Mouse (Mus musculus): ENCODE results near the gene Rngtt. TPM values are rescaled to one million over a fixed set of nuclear protein-coding genes. Genes with fewer than 3 reads are reported as not detected.
"Not testable (repeated sequence)": the region's sequence is repeated elsewhere in the genome, so short reads cannot be mapped to it uniquely, and the experiment has no call there.

Rngtt gene
- total RNA-seq (2021), result 29.7 and 31.4 TPM in 2 replicates
- long read RNA-seq, experiment 1, full-length matches to known transcripts, result 29 of 40 reads
- long read RNA-seq, experiment 1, partial matches to known transcripts, result 2 of 40 reads
- long read RNA-seq, experiment 1, other reads (novel, unspliced or antisense), result 9 of 40 reads
- long read RNA-seq, experiment 2, full-length matches to known transcripts, result 23 of 25 reads
- long read RNA-seq, experiment 2, partial matches to known transcripts, result 1 of 25 reads
- long read RNA-seq, experiment 2, other reads (novel, unspliced or antisense), result 1 of 25 reads

DNA sequence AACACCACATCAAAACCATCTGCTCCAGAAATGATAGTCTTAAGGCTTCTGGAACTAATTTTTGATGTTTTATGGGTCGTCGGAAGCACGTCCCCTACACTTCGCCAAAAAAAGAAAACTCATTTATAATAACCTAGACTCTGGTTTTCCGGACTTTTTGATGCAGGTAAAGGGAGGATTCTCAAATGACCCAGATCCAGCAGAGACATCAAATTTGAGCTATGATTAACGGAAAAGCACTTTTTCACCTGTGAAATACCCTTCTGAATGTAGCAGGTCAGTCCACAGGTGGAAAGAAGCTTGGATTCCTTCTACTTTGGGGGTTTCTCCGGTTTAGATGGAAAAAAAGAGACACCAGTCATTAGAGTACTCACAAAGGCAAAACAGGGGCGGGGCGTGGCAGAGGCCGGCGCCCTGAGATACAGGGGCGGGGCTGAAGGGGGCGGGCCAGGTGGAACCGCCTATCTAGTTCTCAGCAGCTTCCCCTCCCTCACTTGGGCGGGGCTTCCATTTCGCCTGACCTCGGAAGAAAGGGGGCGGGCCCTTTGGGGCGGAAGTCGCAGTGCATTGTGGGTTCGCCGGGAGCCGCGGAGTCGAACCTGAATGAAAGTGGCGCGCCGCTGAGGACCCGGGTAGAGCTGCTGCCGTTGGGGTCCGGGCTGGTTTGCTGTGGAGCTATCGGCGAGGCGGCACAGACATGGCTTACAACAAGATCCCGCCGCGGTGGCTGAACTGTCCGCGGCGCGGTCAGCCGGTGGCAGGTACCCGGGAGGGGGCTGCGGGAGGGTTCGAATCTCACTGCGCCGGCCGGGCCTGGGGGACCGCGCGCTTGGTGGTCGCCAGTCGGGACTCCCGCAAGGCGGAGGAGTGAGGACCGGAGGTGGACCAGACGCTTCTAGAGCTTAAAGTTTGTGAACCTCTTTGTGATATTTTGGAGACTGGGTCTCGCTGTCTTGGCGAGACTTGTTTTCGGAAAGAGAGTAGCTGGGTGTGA, at the start of gene Rngtt:
Gene Rngtt (plus strand): TSS at position 548 of the 994 bp plus-strand sequence.
- DNase-seq, result peak; percentile 98

DNA sequence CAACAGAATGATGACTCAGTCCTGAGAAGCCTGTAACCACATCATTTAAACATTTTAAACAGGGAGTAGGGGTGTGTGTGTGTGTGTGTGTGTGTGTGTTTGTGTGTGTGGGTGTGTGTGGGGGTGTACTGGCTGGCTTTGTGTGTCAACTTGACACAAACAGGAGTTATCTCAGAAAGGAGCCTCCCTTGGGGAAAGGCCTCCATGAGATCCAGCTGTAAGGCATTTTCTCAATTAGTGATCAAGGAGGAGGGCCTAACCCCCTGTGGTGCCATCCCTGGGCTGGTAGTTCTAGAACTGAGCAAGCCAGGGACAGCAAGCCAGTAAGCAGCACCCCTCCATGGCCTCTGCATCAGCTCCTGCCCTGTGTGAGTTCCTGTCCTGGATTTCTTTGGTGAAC, 49.8 kb upstream of the Rngtt start:
- no peak for DNase-seq

DNA sequence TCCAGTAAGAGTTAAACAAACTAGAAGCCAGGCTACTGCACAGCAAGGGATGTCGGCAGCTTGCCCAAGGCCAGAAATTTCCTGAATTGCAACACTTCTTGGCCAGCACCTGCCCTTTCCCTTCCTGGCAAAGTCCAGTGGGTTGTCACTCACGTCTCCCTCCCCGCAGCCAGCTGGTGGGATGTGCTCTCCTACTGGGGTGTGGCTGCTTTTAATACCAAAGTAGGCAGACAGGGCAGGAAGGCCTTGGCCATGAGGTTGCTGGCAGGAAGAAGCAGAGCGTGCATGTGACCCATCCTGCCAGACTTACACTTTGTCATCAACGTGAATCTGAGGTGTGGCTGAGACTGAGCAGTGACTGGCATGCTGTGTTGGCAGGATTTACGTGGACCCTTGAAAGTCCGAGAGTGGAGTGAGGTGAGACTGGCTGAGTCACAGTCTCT, 48.8 kb upstream of the Rngtt start:
- peak; percentile 97 for DNase-seq

DNA sequence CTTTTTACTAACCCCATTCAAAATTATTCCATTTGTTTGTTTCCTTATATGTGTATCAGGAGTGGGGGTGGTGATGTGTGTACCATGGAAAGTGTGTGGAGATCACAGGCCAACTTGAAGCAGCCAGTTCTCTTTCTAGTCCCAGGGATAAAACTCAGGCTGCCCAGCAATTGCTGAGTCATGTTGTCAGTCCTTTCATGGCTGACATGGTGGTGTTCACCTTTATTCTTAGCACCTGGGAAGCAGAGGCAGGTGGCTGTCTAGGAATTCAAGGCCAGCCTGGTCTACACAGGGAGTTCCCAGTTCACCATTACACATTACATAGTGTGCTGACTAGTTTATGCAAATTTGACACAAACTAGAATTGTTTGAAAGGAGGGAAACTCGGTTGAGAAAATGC, 47.2 kb upstream of the Rngtt start:
- no peak for DNase-seq

DNA sequence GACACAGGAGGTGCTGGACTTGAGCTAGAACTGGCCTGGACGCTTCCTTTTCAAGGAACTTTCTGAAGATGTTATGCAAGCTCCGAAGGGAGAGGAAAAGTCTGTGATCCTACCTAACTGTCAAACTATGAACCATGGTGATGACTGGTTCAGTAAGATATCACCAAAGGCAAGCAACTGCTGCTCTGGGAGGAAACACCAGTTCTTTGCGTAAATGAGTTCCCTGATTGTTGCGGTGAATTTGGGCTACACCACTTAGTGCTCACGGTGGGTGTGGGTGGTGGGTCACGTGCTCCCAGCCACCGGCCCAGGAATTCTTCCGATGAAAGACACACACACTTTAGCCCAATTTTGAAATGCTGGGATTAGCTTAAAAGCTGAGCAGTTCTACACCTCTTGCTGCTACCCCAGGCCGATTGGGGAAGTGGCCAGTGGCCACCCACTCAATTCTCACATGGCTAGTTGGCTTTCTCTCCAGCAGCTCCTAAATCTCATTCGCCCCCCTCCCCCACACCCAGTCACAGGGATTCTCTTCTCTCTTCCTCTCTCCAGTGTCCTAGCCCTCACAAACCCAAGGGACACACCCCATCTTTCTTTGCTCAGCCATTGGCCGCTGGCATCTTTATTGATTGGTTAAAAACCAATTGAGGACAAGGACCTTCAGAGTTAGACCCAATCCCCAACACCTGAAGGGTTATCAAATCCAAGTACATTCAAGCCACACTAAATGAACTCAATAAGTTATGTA, 45.0 kb upstream of the Rngtt start:
- DNase-seq, result no peak

DNA sequence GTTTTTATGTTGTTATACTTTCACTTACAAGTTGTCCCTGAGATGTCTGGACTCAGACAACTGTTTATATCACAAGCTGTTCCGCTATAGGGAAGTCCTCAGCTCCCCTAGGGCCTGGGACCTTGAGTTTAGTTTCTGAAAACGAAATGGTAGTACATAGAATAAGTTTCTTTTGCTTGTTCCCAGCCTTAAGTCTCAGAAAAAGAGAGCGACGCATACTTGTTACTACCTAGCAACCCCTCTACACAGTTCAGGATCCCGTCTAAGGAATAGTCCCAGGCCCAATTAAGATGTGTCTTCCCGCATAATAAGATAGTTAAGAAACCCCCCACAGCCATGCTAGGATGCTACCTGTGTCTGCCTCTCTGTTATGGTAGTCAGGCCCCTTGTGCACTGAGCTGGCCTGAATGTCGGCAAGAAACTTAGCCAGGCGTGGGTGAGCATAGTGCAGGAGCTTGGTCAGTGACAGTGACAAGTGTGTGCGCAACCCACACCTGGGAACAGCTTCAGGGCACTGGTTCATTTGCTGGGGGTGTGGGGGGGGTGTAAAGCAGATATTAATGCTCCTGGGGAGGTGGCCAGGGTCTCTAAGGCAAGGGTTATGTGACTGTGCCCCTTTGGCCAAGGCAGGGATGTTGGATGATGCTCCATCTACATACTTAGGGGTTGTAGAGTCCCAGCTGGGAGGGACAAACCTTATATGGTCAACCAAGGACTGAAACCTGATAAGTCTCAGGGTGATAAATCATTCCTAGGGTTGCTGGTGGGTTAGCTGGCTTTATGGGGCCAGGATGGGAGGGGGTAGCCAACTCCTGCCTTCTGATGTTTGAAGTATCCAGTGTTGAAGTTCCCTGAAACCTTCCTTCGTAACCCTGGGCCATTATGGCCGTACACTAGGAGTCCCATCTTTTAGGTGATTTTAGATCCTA, 39.5 kb upstream of the Rngtt start:
- DNase-seq, result no peak

DNA sequence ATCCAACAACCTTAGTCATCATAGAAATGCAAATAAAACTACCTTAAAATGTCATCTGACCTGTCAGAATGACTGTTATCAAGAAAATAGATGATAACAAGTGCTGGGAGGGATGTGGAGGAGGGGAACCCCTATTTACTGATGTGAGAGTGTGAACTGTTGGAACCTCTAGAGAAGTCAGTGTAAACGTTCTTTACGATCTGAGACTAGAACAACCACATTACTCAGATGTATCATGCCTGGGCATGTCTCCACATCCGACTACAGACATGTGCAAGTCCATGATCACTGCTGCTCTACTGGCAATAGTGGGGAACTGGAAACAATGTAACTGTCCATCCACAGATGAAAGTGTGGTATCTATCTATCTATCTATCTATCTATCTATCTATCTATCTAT, 36.7 kb upstream of the Rngtt start:
- DNase-seq, result no peak

DNA sequence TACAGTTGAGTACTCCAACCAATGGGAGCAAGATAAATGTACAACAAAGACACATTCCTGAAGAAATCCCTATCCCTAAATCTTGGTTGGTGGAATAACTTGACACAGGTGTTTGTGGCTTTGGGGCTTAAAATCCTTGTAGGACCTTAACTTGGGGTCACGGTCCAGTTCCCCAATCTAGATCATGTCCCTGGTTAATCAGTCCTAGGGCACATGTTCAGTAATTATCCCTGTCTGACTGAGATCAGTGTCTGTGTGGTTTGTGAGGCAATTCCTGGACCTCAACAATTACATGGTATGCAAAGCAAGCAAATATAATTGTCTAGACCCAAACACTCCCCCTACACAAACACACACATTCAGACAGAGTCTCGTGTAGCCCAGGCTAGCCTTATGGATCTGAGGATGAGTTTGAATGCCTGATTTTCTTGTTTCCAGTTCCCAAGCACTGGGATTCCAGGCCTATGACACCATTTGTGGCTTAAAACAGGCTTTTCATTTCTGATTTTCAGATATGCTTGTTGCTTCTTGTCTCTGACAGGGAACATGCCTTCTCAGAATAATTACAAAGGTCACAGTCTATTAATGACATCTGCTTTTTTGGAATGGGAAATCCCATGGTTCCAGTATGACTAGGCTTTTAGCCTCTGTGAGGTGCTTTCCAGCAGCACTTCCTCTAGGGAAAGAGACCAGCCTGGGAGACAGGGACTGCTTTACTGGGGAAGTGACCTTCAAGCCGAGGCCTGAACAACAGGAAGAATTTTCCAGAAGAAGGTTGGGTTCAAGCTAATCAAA, 28.0 kb upstream of the Rngtt start:
- DNase-seq, result peak; percentile 20

DNA sequence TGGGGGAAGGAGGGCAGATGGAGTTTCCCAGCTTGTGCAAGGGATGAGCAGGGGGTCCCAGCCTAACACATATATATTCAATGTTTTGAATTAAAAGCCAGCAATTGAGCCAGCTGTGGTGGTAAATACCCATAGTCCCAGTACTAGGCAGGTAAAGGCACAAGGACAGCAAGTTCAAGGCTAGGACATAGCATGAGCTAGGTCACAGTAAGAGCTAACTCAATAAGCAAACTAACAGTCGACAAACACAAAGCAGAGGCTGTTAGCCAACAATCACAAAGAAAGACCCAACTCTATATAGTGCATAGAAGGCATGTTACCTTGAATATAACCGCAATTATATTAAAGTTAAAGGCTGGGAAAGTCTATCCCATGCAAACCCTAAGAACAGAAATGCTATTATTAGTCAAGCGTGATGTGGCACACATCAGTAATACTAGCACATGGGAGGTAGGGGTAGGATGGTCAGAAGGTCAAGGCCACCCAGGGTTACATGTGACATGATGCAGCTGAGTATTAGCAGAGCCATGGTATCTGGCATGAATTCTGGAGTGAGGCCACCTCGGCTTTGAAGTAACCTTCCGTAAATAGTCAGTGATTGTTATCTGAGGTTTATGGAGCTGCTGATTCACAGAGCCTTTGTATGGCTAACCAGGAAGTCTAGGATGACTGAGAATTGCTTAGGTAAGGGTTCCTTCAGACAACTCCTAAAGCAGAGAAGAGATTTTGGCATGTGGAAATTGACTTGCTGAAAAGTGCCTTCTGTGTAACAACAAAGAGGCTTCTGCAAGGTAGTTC, 25.8 kb upstream of the Rngtt start:
- DNase-seq, result peak; percentile 76

DNA sequence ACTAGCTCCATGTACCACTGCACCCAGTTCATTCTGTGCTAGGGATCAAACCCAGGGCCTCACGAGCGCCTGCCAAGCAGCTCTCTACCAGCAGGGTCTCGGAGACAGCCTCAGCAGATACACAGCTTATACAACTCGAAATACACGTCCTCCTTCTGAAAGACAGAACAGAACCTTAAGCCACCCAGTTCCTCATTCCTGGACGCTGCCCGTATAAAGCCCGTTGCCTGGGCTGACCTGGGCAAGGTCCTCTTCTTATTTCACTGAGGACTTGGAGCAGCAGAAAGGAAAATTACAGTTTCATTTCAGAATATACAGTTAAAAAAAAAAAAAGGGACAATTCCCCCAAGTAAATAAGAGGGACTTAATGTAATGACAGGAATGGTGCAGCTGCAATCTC, 24.7 kb upstream of the Rngtt start:
- no peak for DNase-seq

DNA sequence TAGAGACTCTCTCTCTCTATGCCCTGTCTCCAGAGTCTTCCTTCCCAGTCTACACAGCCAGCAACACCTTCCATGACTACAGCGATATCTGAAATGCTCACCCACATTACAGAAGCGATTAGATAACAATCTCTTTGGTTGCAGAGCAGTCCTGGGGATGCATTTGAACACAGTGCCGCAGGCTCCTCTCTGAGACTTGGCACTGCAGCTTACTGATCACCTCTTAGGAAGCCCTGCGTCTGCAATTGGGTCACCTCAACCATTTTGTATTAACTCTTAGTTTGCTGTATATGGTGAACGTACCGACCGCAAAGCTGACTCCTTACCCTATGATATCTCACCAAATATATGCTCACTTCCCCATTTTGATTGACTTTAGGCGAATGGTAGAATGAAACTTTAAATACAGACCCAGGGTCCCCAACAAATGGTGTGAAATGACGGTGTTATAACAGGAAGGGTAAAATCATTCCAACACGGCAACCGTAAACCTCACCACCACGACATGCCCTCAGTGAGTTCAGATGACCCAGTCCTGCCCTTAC, 20.9 kb upstream of the Rngtt start:
- DNase-seq, result no peak

DNA sequence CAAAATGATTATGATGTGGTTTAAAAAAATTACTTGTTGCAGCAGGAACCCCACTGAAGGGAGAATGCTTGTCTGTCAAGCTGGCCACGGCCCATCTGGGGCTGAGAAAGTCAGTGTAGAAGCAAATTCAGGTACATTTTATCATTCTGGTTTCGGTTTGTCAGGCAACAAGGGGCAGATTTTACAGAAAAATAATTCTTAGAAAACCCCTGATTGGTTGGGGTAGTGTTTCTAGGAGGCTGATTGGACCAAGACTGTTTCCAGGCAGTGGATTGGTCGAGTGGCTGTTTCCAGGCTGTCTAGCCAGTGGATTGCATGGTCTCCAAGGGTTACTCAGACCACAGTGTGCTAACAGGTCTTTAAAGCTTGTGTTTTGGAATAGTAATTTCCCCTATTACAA, 20.1 kb upstream of the Rngtt start, which contains the start of gene Pnrc1:
Gene Pnrc1 (minus strand): TSS at position 162 of the 400 bp plus-strand sequence.
- DNase-seq, result peak; percentile 84

DNA sequence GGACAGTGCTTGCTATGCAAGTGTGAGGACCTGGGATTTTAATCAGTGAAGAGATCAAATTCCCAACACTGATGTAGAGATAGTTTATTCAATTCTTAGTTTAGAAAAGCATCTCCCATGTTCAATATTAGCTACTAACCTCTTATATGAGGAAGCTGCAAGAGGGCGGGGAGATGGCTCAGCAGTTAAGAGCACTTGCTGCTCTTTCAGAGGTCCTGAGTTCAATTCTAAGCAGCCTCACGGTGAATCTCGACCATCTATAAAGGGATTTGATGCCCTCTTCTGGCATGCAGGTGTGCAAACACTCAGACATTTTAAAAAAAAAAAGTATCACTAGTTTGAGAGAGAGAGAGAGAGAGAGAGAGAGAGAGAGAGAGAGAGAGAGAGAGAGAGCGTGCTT, 19.2 kb upstream of the Rngtt start:
- DNase-seq, result no peak

DNA sequence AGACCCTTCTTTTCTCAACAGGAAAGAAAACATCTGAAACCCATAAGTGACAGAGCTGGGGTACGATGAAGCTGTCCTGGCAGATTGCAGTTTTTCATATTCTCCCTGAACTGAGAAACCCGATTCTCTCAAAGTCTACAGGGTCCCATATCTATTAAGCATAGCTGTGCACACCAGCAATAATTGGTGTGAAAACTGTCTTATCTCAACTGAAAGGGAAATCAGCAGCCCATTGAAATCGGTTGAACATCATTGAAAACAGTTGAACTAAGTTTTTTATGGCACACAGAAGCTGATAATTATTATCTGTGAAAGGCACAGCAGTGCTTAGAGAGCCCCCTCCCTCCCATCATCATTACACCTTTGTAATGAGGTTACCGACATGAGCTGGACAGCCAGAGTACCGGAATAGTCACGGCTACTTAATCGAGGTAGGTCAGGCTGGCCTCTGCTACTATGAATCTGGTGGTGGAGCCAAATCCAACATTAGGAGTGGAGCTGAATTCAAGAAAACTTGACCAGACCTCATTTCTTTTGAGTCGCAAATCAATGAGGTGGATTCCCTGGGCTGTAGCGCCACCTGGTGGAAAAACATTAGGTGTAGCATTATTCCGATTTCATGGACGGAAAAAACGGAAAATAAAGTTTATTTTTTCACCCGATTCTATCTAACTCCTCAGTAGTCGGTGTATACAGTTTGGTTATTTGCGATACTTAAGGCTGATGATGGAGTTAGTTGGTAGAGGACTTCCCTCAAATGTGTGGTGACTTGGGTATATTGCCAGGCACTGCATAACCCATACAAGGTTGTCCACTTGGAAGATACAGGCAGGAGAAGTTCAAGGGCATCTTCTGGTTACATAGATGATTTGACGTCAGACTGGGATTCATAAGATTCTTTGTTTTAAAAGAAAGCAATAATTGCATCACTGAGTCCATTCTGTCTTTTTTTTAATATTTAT, 17.4 kb upstream of the Rngtt start:
- peak; percentile 90 for DNase-seq

DNA sequence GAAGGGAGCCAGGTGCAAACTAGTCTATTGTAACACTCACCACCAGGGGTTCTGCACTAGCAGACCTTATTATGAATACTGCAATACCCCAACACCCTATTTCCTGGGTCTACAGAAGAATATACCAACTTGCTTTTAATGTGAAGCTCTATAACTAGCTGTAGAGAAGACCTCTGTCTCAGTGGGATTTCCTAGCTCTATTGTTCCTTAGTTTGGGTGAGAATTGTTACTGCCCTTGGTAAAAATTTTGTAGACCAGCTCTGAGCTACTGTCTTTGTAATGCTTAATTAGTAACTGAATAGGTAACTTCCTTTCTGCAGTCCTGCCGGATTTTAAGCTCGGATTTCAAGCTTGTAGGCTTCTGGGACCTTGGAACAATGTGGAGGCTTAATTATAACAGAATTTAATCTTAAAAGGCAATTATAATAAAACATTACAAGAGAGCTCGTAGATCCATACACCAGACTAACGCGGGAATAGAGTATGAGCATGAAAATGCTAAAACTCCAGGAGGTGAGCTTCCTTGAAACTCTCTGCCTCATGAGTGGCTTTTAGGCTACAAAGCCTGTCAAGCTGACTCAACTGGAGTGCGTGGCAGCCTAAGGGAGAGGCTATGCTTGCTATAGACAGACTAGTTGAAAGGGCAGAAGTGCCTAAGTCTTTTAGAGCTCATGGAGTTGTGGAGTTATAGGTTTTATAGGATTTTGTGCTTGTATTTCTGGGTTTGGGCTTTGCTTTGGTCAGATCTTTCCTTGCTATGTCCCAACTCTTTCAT, 9.0 kb upstream of the Rngtt start:
- not testable (repeated sequence) for DNase-seq

DNA sequence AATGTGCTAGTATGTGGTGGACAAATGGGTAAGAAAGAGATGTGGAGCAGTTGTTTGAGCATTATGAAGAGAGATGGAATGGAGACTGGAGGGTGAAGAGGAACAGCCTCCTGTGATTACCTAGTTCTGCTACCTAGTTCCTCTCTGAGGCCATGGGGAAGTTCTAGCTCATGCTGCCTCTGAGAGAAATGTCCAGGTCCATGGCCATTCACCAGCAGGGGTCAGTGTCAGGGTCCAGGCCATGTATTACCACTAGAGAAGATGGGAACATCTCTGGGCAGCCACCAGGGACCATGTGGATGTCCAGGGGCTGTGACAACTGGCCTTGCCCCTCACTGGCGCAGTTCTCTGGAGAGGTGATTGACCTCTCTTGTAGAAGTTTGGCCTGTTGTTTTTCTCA, 7.1 kb upstream of the Rngtt start:
- no peak for DNase-seq

DNA sequence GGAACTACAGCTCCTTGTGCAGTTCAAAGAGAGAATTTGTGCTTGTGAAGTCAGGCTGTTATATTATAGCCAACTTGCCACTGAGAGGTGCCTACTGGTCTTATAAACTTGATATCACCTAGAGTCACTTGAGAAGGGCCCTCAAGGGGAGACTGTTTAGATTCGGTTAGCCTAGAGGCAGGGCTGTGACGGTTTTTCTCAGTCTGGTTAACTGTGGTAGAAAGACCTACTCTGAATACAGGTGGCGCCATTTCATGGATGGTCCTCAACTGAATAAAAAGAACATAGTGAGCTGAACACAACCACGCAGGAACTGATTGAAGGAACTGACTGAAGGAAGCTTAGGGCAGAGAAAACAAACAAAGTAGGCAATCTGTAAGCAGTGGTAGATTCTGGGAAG, 3.0 kb upstream of the Rngtt start:
- DNase-seq, result no peak

All from adrenal gland, postnatal 14 days (tissue).